Mouse (Mus musculus) ES-Bruce4 (cell line): ENCODE data around the gene Hist1h3a. TPM values are rescaled to one million over a fixed set of nuclear protein-coding genes. Genes with fewer than 3 reads are reported as not detected.
"Not testable (repeated sequence)": the region's sequence is repeated elsewhere in the genome, so short reads cannot be mapped to it uniquely, and the experiment has no call there.

Source experiments
- H3K27ac ChIP-seq: 2 replicates; pipeline ENCODE4 v1.5.1; 2012; ENCODE audit warnings: low read length, inconsistent platforms; ENCODE audit not compliant: insufficient read depth
- H3K27me3 ChIP-seq: 2 replicates; pipeline ENCODE4 v1.6.1; 2012; ENCODE audit warnings: mild to moderate bottlenecking, low read length, inconsistent platforms; ENCODE audit not compliant: control insufficient read depth, poor library complexity, insufficient read depth, severe bottlenecking
- H3K36me3 ChIP-seq: 2 replicates; pipeline ENCODE4 v1.6.1; 2012; ENCODE audit warnings: inconsistent platforms, mild to moderate bottlenecking, low read length, moderate library complexity; ENCODE audit not compliant: control insufficient read depth, poor library complexity, insufficient read depth, severe bottlenecking
- H3K4me1 ChIP-seq: one replicate; pipeline ENCODE4 v1.8.1; 2011; ENCODE audit warnings: low read length; ENCODE audit not compliant: control insufficient read depth, insufficient read depth
- H3K4me3 ChIP-seq: 2 replicates; pipeline ENCODE4 v1.5.1; 2011; ENCODE audit warnings: low read depth, mild to moderate bottlenecking, low read length
- H3K9ac ChIP-seq: 2 replicates; pipeline ENCODE4 v1.6.1; 2012; ENCODE audit warnings: low read depth, mild to moderate bottlenecking, inconsistent platforms; ENCODE audit not compliant: poor library complexity, severe bottlenecking
- H3K9me3 ChIP-seq: replicated peaks from 2 replicates; pipeline ENCODE4 v1.6.1; 2012; ENCODE audit warnings: mild to moderate bottlenecking, low read length, inconsistent platforms; ENCODE audit not compliant: control insufficient read depth, poor library complexity, insufficient read depth, severe bottlenecking
- CTCF ChIP-seq: IDR thresholded peaks from one replicate; pipeline ENCODE4 v1.8.1; 2011; ENCODE audit warnings: low read depth, low read length
- EP300 ChIP-seq: IDR thresholded peaks from 2 replicates; pipeline ENCODE4 v1.6.1; 2011; ENCODE audit warnings: low read depth, low read length; ENCODE audit not compliant: insufficient read depth
- POLR2A ChIP-seq: IDR thresholded peaks from one replicate; pipeline ENCODE4 v1.8.1; 2011; ENCODE audit warnings: low read length; ENCODE audit not compliant: insufficient read depth
- polyA plus RNA-seq: library from polyadenylated mRNA; stranded (reverse); fragments of >200 nt; gene quantifications from 2 replicates; pipeline ENCODE4 v1.2.4, GENCODE M21; 2011; ENCODE audit warnings: low read depth; ENCODE audit not compliant: missing spikeins, insufficient read depth, insufficient read length

Gene Hist1h3a
- polyA plus RNA-seq, 1 experiment = 5.4 TPM

DNA sequence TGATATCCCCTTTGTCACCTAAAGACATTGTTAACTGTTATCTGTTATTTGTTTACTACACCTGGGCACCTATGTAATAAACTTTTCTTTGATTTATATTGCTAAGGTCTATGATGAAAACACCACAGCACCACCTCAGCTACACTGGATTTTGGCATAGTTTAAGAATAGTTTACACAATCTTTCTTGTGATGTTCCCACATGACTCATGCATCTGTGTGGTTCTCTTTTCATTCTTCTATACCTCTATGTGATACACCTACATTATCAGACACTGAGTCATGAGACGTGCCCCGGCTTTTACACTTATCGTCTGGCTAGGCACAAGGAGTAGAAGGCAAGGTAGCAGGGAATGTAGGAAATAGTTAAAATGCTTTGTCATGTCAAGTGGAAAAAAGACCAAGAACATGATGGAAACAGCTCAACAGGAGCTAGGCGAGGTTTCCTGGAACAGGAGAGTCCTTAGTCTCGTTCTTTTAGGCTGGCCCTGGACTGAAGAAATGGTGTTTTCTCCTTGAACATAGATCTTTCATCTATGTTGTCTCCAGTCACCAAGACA, 12.5 kb downstream of the Hist1h3a start:
- Histone ChIP-seq H3K4me3 (no peak overlapping the region), H3K36me3 (no peaks in the 10 kb centered on the region), H3K9me3 (no peaks in the 10 kb centered on the region), H3K9ac (no peak overlapping the region), H3K4me1 (peaks cover 2% of the 10 kb centered on the region), H3K27me3 (no peaks in the 10 kb centered on the region), H3K27ac (peak overlapping the region; percentile 41)
- TF ChIP-seq EP300 (no peak), CTCF (no peak), POLR2A (no peak)

GRCm38 (mm10) chr13:23747892-23748288, 14.3 kb downstream of the Hist1h3a start:
- H3K4me1 ChIP-seq = peaks cover 2% of the 10 kb centered on the region
- H3K36me3 ChIP-seq = no peaks in the 10 kb centered on the region
- no peaks in the 10 kb centered on the region for H3K27me3 ChIP-seq
- peak overlapping the region; percentile 86 for H3K9ac ChIP-seq
- H3K4me3 ChIP-seq = no peak overlapping the region
- peak overlapping the region; percentile 93 for H3K27ac ChIP-seq
- TF ChIP-seq CTCF (no peak), EP300 (no peak), POLR2A (no peak)
- no peaks in the 10 kb centered on the region for H3K9me3 ChIP-seq

- Histone ChIP-seq H3K27me3 (no peaks in the 10 kb centered on the region), H3K36me3 (no peaks in the 10 kb centered on the region), H3K9ac (peak overlapping the region; percentile 86), H3K4me1 (peaks cover 2% of the 10 kb centered on the region), H3K9me3 (no peaks in the 10 kb centered on the region), H3K4me3 (peak overlapping the region; percentile 31), H3K27ac (peak overlapping the region; percentile 81)
- TF ChIP-seq EP300 (no peak), CTCF (no peak), POLR2A (no peak)
Observed at GRCm38 (mm10) chr13:23747081-23747891, 14.9 kb downstream of the Hist1h3a start.

GRCm38 (mm10) chr13:23746201-23747080, 15.7 kb downstream of the Hist1h3a start, which contains the start of gene Hist1h2bb:
TSS of gene Hist1h2bb (plus strand) at chr13:23746734.
- not testable (repeated sequence) for H3K9me3 ChIP-seq
- H3K27ac ChIP-seq = peak within 1 kb of the TSS; percentile 99

GRCm38 (mm10) chr13:23745381-23746161, 16.6 kb downstream of the Hist1h3a start, which contains the start of gene Hist1h3c:
TSS of gene Hist1h3c (minus strand) at chr13:23745602.
- Histone ChIP-seq H3K4me3 (peak within 1 kb of the TSS; percentile 78), H3K27ac (peak within 1 kb of the TSS; percentile 99)

More at GRCm38 (mm10) chr13:23746201-23747080, 15.7 kb downstream of the Hist1h3a start, which contains the start of gene Hist1h2bb:
- Histone ChIP-seq H3K4me3 (peak within 1 kb of the TSS; percentile 78), H3K9ac (peak within 1 kb of the TSS; percentile 92)
- H3K4me1 ChIP-seq, H3K36me3 ChIP-seq, H3K27me3 ChIP-seq: not testable (repeated sequence)
- TF ChIP-seq POLR2A = peak; percentile 92

More at GRCm38 (mm10) chr13:23745381-23746161, 16.6 kb downstream of the Hist1h3a start, which contains the start of gene Hist1h3c:
- peaks cover 2% of the 10 kb centered on the region for H3K4me1 ChIP-seq
- peak within 1 kb of the TSS; percentile 92 for H3K9ac ChIP-seq
- H3K36me3 ChIP-seq = no peaks in the 10 kb centered on the region
- no peaks in the 10 kb centered on the region for H3K9me3 ChIP-seq
- no peaks in the 10 kb centered on the region for H3K27me3 ChIP-seq
- no peak for TF ChIP-seq CTCF
- TF ChIP-seq EP300 = no peak
- TF ChIP-seq POLR2A = peak; percentile 92
